Mouse (Mus musculus) MEL (cell line): Measurements from ENCODE around the gene Nptn. TPM values are rescaled to one million over a fixed set of nuclear protein-coding genes. Genes with fewer than 3 reads are reported as not detected.

Experiments used
- DNase-seq: peaks from one replicate; pipeline ENCODE4 v3.0.0; 2011; ENCODE audit warnings: low read depth, low spot score
- H3K27ac ChIP-seq: 2 replicates; pipeline ENCODE4 v1.5.1; 2012; ENCODE audit warnings: low read depth, mild to moderate bottlenecking, control low read depth, low read length, moderate library complexity; ENCODE audit not compliant: control insufficient read depth
- H3K27me3 ChIP-seq, 2 experiments: fragments of 150-350 bp in 1 of 2; sonication (generic) in 1 of 2; 2 replicates each; pipeline ENCODE4 v1.6.1; 2012; ENCODE audit warnings: low read length in 2 of 2, mild to moderate bottlenecking in 2 of 2, improper control_type of control experiment in 1 of 2, moderate library complexity in 1 of 2; ENCODE audit not compliant: insufficient read depth in 2 of 2, control insufficient read depth in 1 of 2
- H3K36me3 ChIP-seq, 2 experiments: 2 replicates each; pipeline ENCODE4 v1.6.1; 2012 to 2014; ENCODE audit warnings: low read length in 2 of 2, improper control_type of control experiment in 1 of 2, inconsistent platforms in 1 of 2, mild to moderate bottlenecking in 1 of 2; ENCODE audit not compliant: insufficient read depth in 2 of 2, control insufficient read depth in 1 of 2
- H3K4me1 ChIP-seq, 2 experiments: fragments of 150-350 bp in 1 of 2; sonication (generic) in 1 of 2; 2 replicates each; pipeline ENCODE4 v1.6.1; 2012; ENCODE audit warnings: low read length in 2 of 2, improper control_type of control experiment in 1 of 2, mild to moderate bottlenecking in 1 of 2; ENCODE audit not compliant: insufficient read depth in 2 of 2, control insufficient read depth in 1 of 2
- H3K4me3 ChIP-seq, 2 experiments: fragments of 150-350 bp in 1 of 2; sonication (generic) in 1 of 2; 2 replicates each; pipeline ENCODE4 v1.5.1; 2012; ENCODE audit warnings: low read depth in 2 of 2, low read length in 2 of 2, mild to moderate bottlenecking in 2 of 2, moderate library complexity in 2 of 2, control low read depth in 1 of 2, improper control_type of control experiment in 1 of 2; ENCODE audit not compliant: control insufficient read depth in 1 of 2, insufficient read depth in 1 of 2
- H3K79me2 ChIP-seq: 2 replicates; pipeline ENCODE4 v1.6.1; 2012; ENCODE audit warnings: mild to moderate bottlenecking, low read length, moderate library complexity; ENCODE audit not compliant: control insufficient read depth, poor library complexity, insufficient read depth
- H3K9ac ChIP-seq: 2 replicates; pipeline ENCODE4 v1.6.1; 2012; ENCODE audit warnings: low read depth, mild to moderate bottlenecking, control low read depth, low read length, moderate library complexity; ENCODE audit not compliant: control insufficient read depth, poor library complexity, severe bottlenecking
- H3K9me3 ChIP-seq: fragments of 150-350 bp; sonication (generic); replicated peaks from 2 replicates; pipeline ENCODE4 v1.6.1; 2012; ENCODE audit warnings: mild to moderate bottlenecking, low read length, improper control_type of control experiment, moderate library complexity; ENCODE audit not compliant: insufficient read depth
- BHLHE40 ChIP-seq: IDR thresholded peaks from 2 replicates; pipeline ENCODE4 v1.6.1; 2012; ENCODE audit warnings: low read depth, mild to moderate bottlenecking, inconsistent platforms, low read length, improper control_type of control experiment, borderline replicate concordance
- CHD2 ChIP-seq: IDR thresholded peaks from 2 replicates; pipeline ENCODE4 v1.6.1; 2011; ENCODE audit warnings: low read length, improper control_type of control experiment
- CTCF ChIP-seq, 3 experiments: IDR thresholded peaks in 2 of 3; conservative IDR thresholded peaks in 1 of 3; 2 replicates each; pipeline ENCODE4 v1.5.1; 2011 to 2012; ENCODE audit warnings: low read length in 3 of 3, low read depth in 2 of 3, mild to moderate bottlenecking in 2 of 3, improper control_type of control experiment in 1 of 3, inconsistent platforms in 1 of 3, mixed read lengths in 1 of 3, moderate library complexity in 1 of 3; ENCODE audit not compliant: control insufficient read depth in 1 of 3, insufficient read depth in 1 of 3, poor library complexity in 1 of 3, severe bottlenecking in 1 of 3
- ETS1 ChIP-seq: IDR thresholded peaks from 2 replicates; pipeline ENCODE4 v1.6.1; 2012; ENCODE audit warnings: low read depth, mild to moderate bottlenecking, inconsistent platforms, low read length, improper control_type of control experiment, moderate library complexity
- HCFC1 ChIP-seq: IDR thresholded peaks from 2 replicates; pipeline ENCODE4 v1.6.1; 2012; ENCODE audit warnings: low read depth, mild to moderate bottlenecking, inconsistent platforms, low read length, improper control_type of control experiment, moderate library complexity
- JUND ChIP-seq: IDR thresholded peaks from 2 replicates; pipeline ENCODE4 v1.6.1; 2011; ENCODE audit warnings: low read depth, mild to moderate bottlenecking, improper control_type of control experiment, low read length
- MAZ ChIP-seq: IDR thresholded peaks from 2 replicates; pipeline ENCODE4 v1.6.1; 2012; ENCODE audit warnings: low read depth, mild to moderate bottlenecking, inconsistent platforms, low read length, improper control_type of control experiment
- MXI1 ChIP-seq: IDR thresholded peaks from 2 replicates; pipeline ENCODE4 v1.6.1; 2011; ENCODE audit warnings: mild to moderate bottlenecking, low read depth, low read length, improper control_type of control experiment
- MYB ChIP-seq: IDR thresholded peaks from 2 replicates; pipeline ENCODE4 v1.6.1; 2011; ENCODE audit warnings: mild to moderate bottlenecking, low read depth, low read length, improper control_type of control experiment
- POLR2A ChIP-seq, 2 experiments: IDR thresholded peaks; 2 replicates each; pipeline ENCODE4 v1.6.1; 2011 to 2012; ENCODE audit warnings: low read length in 2 of 2, mild to moderate bottlenecking in 2 of 2, control low read depth in 1 of 2, improper control_type of control experiment in 1 of 2, low read depth in 1 of 2, moderate library complexity in 1 of 2; ENCODE audit not compliant: control insufficient read depth in 1 of 2, insufficient read depth in 1 of 2, poor library complexity in 1 of 2
- POLR2AphosphoS2 ChIP-seq: IDR thresholded peaks from 2 replicates; pipeline ENCODE4 v1.6.1; 2011; ENCODE audit warnings: low read length, improper control_type of control experiment
- POLR2AphosphoS5 ChIP-seq: IDR thresholded peaks from 2 replicates; pipeline ENCODE4 v1.6.1; 2012; ENCODE audit warnings: low read depth, borderline replicate concordance, mild to moderate bottlenecking, inconsistent platforms, low read length, moderate library complexity, mixed read lengths
- RAD21 ChIP-seq: IDR thresholded peaks from 2 replicates; pipeline ENCODE4 v1.6.1; 2011; ENCODE audit warnings: mild to moderate bottlenecking, low read depth, low read length, improper control_type of control experiment
- RCOR1 ChIP-seq: IDR thresholded peaks from 2 replicates; pipeline ENCODE4 v1.6.1; 2012; ENCODE audit warnings: low read depth, mild to moderate bottlenecking, inconsistent platforms, low read length, improper control_type of control experiment
- SIN3A ChIP-seq: IDR thresholded peaks from 2 replicates; pipeline ENCODE4 v1.6.1; 2012; ENCODE audit warnings: low read length, improper control_type of control experiment, inconsistent platforms
- SMC3 ChIP-seq: IDR thresholded peaks from 2 replicates; pipeline ENCODE4 v1.6.1; 2011; ENCODE audit warnings: low read depth, low read length, improper control_type of control experiment
- TAL1 ChIP-seq: IDR thresholded peaks from 2 replicates; pipeline ENCODE4 v1.6.1; 2012; ENCODE audit warnings: mild to moderate bottlenecking, inconsistent platforms, low read length, moderate library complexity, mixed read lengths
- TCF12 ChIP-seq: IDR thresholded peaks from 2 replicates; pipeline ENCODE4 v1.6.1; 2014; ENCODE audit warnings: low read depth, mild to moderate bottlenecking, inconsistent platforms, low read length, improper control_type of control experiment, moderate library complexity
- USF2 ChIP-seq, 2 experiments: IDR thresholded peaks; 2 replicates each; pipeline ENCODE4 v1.6.1; 2011 to 2012; ENCODE audit warnings: improper control_type of control experiment in 2 of 2, low read length in 2 of 2, borderline replicate concordance in 1 of 2, inconsistent platforms in 1 of 2, low read depth in 1 of 2, mild to moderate bottlenecking in 1 of 2; ENCODE audit not compliant: insufficient read depth in 1 of 2
- ZC3H11A ChIP-seq: IDR thresholded peaks from 2 replicates; pipeline ENCODE4 v1.6.1; 2012; ENCODE audit warnings: low read depth, mild to moderate bottlenecking, inconsistent platforms, low read length, improper control_type of control experiment
- ZMIZ1 ChIP-seq: IDR thresholded peaks from 2 replicates; pipeline ENCODE4 v1.6.1; 2012; ENCODE audit warnings: low read depth, mild to moderate bottlenecking, inconsistent platforms, low read length, improper control_type of control experiment, moderate library complexity
- polyA plus RNA-seq, 2 experiments: library from polyadenylated mRNA; stranded (reverse) in 1 of 2; unstranded in 1 of 2; fragments of >175 nt in 1 of 2; fragments of >200 nt in 1 of 2; gene quantifications; 2 replicates each; pipeline versions ENCODE4 v1.2.1 to v1.2.4; 2012; ENCODE audit warnings: low replicate concordance in 2 of 2, low read depth in 1 of 2; ENCODE audit not compliant: insufficient read length in 2 of 2, insufficient read depth in 1 of 2, missing spikeins in 1 of 2
- total RNA-seq: library from RNA; depleted of rRNA; stranded (reverse); fragments of 300-350 nt; gene quantifications from 2 replicates; pipeline ENCODE4 v1.2.3, GENCODE M21; 2012

The Nptn gene
- total and polyA plus RNA-seq, 3 experiments, result 71.4 to 199 TPM; not detected in 1

DNA sequence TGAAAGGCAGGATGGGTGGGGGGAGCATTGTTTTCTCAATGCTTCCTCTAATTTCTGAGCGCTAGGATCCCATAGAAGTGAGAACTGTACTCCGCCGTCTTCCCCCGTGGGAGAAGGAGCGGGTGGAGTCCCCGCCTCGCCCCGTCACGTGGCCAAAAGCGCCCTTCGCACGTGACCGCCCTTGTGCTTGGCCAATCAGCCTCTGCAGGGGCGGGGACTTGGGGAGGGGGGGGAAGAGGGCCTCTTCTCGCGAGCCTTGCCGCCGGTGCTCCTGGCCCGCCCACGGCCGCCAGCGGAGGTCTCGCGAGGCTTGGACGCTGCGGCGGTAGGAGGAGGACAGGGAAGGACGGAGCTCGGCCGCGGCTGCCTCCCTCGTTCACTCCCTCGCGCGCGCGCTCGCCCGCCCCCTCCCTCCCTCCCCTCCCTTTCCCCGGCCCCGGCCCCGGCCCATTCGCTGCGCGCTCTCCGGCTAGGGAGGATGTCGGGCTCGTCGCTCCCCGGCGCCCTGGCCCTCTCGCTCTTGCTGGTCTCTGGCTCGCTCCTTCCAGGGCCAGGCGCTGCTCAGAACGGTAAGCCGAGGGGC is at the start of gene Nptn (continued):
- TF ChIP-seq MYB (no peak), JUND (no peak), TCF12 (no peak; the same call in none of the 2 replicates)
- TF ChIP-seq, all 39 proteins: peak for 13

DNA sequence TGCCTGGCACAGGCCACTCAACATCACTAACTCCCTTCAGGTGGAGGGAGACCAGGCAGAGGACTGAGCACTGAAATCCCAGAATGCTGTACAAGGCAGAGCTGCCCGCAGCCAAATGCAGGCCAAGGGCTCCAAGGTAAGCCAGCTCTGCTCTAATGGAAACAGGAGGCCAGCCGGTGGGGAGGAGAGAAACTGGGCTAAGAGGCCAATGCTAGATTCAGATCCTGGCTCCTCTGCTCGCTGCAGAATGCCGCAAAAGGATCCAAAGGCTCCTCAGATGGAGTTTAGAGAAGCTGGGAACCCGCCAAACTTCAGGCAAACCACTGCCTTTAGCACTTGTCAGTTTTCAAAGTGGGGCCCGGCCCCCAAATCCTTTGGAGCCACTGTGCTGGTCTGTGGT is 48.7 kb upstream of the Nptn start:
- Histone ChIP-seq H3K9ac (no peak overlapping the region), H3K4me1 (peaks cover 3 to 18% of the 10 kb centered on the region in 2 experiments; a peak in 3 of 4 replicates), H3K27me3 (no peaks in the 10 kb centered on the region), H3K4me3 (no peak overlapping the region), H3K36me3 (peaks cover 0 to 3% of the 10 kb centered on the region in 2 experiments; a peak in 2 of 4 replicates), H3K79me2 (no peaks in the 10 kb centered on the region), H3K9me3 (no peaks in the 10 kb centered on the region), H3K27ac (no peak overlapping the region)
- DNase-seq, result no peak
- TF ChIP-seq ETS1, result no peak

- no peaks in the 10 kb centered on the region for H3K9me3 ChIP-seq
- H3K9ac ChIP-seq, result no peak overlapping the region
- no peaks in the 10 kb centered on the region for H3K79me2 ChIP-seq
- H3K27ac ChIP-seq, result no peak overlapping the region
- peak; percentile 82 for DNase-seq
- peaks cover 0 to 3% of the 10 kb centered on the region in 2 experiments; a peak in 2 of 4 replicates for H3K36me3 ChIP-seq
- H3K4me1 ChIP-seq, result peaks cover 3 to 21% of the 10 kb centered on the region in 2 experiments; a peak in 3 of 4 replicates
- H3K27me3 ChIP-seq, result no peaks in the 10 kb centered on the region
- peak; percentile 71 for TF ChIP-seq RAD21
- TF ChIP-seq SMC3, result peak; percentile 72
- TF ChIP-seq CTCF (IDR thresholded peaks at IDR 0.05 in 2 of 3, conservative IDR thresholded peaks at IDR 0.05 in 1 of 3; ENCODE audit: control insufficient read depth in 1 of 3, insufficient read depth in 1 of 3, low read depth in 2 of 3, low read length in 3 of 3, poor library complexity in 1 of 3, severe bottlenecking in 1 of 3), result peak; percentile 59 to 86 (median 73)
- peak; percentile 48 for TF ChIP-seq ZC3H11A
- no peak for TF ChIP-seq POLR2A (IDR thresholded peaks at IDR 0.05; ENCODE audit: control insufficient read depth in 1 of 2, insufficient read depth in 1 of 2, low read depth in 1 of 2, low read length in 2 of 2, poor library complexity in 1 of 2)
- TF ChIP-seq, all 39 proteins: peak for 4
- H3K4me3 ChIP-seq, result no peak overlapping the region
Observed at GRCm38 (mm10) chr9:58534766-58535165, 47.3 kb upstream of the Nptn start.

- Histone ChIP-seq H3K4me3 (no peak overlapping the region), H3K4me1 (peaks cover 3 to 23% of the 10 kb centered on the region in 2 experiments; a peak in 3 of 4 replicates), H3K79me2 (no peaks in the 10 kb centered on the region), H3K9me3 (no peaks in the 10 kb centered on the region), H3K36me3 (peaks cover 0 to 3% of the 10 kb centered on the region in 2 experiments; a peak in 2 of 4 replicates), H3K27me3 (no peaks in the 10 kb centered on the region), H3K27ac (no peak overlapping the region), H3K9ac (no peak overlapping the region)
- peak; percentile 46 for DNase-seq
- TF ChIP-seq POLR2AphosphoS5, result no peak
- TF ChIP-seq SMC3, result peak; percentile 39
- TF ChIP-seq CTCF (IDR thresholded peaks at IDR 0.05 in 2 of 3, conservative IDR thresholded peaks at IDR 0.05 in 1 of 3; ENCODE audit: control insufficient read depth in 1 of 3, insufficient read depth in 1 of 3, low read depth in 2 of 3, low read length in 3 of 3, poor library complexity in 1 of 3, severe bottlenecking in 1 of 3), result peak; percentile 49 to 56 (median 54)
- no peak for TF ChIP-seq ETS1
- TF ChIP-seq RAD21, result peak; percentile 18; the same call in 1 of the 2 replicates
- no peak for TF ChIP-seq USF2 (IDR thresholded peaks at IDR 0.05; ENCODE audit: borderline replicate concordance in 1 of 2, insufficient read depth in 1 of 2, low read depth in 1 of 2, low read length in 2 of 2)
- TF ChIP-seq BHLHE40, result no peak
- TF ChIP-seq RCOR1, result no peak
- no peak for TF ChIP-seq CHD2
- no peak for TF ChIP-seq MAZ
- no peak for TF ChIP-seq HCFC1
- TF ChIP-seq ZMIZ1, result no peak
- no peak for TF ChIP-seq TAL1
- TF ChIP-seq MXI1, result no peak
- no peak for TF ChIP-seq POLR2AphosphoS2
- TF ChIP-seq SIN3A, result no peak
Observed at GRCm38 (mm10) chr9:58535447-58536134, 46.4 kb upstream of the Nptn start.
